Mouse (Mus musculus) heart, adult 11 months (tissue): ENCODE results near the gene Rab13.

Experiments used
- DNase-seq: peaks from one replicate; pipeline ENCODE4 v3.0.0; 2022

Rab13 gene

GRCm38 (mm10) chr3:90263121-90263771 is 49.8 kb downstream of the Rab13 start:
- peak; percentile 91 for DNase-seq

- no peak for DNase-seq
Measured at GRCm38 (mm10) chr3:90264687-90265033, 51.2 kb downstream of the Rab13 start.

DNA sequence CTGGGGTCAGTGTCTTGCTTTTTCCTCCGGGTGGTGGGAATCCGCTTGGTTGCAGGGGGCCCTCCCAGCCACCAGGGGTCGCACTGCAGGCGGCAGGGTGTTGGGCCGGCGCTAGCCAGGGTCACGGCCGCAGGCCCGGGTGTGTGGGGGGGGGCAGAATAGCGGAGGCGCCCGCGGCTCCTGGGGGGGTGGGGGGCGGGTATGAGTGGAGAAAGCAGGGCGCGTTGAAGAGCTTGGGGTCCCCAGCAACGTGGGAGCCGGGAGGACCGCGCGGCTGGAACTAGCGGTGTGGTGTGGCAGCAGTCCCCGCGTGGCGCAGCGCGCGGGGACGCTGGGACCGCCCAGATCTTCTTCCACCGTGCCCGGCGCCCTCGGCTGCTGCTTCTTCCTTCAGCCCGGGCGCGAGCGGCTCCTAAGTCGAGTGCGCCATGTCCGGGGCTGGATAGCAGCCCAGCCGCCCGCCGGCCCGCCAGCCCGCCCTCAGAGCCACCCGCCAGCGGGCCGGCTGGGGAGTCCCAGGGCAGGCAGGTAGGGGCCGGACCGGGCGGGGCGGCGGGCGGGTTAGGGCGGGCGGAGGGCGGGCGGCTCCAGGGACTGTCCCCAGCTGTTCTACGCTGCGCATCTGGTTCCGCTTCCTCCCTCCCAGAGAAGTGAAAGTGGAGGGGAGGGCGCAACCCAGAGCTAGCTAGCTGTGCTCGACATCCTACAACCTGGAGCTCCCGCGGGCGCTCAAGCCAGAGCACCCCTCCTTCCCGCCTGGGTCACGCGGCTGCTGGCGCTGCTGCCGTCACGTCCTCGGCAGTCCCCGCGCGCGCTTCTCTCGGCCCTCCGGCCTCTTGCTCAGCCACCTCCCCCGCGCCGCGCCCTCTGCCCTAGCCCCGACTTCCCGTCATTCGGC is 51.8 kb downstream of the Rab13 start, which contains the start of gene Dennd4b:
Dennd4b (plus strand) TSS at position 152 of the 898 bp plus-strand sequence.
- DNase-seq, result peak; percentile 100

DNA sequence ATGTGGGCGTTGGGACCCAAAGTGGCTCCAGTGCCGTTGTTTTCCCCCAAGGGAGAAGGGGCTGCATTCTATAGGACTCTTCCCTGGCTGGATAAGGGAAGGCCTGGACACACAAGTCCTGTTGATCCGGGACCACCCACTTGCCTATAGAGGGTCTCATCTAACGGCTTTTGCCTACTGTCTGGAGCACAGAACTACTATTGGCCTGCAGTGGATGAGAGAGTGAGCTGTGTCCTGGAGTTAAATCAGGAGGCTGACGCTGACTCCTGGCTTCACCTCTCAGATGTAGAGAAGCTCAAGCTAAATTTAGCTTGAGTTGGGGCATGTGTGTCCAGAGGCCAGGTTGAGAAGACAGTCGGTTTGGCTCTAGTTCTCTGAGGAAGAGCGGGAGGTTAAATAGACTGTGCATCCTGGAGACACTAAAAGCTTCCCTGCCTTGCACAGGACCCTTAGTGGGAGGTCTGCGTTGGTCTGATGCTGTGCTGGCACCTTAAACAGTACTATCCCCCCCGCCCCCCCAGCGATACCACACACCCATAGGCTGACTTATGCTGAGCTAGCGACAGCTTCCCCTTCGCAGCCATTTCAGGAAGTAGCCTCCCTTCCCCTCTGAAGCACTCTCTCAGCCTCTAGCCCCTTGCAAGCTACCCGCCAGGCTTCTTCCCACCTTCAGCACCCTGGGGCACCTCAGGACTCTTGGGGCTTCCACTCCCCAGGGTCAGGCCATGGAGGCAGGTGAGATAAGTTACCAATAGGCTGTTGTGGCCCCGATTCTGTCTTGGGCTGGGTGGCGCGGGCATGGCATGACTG is 52.6 kb downstream of the Rab13 start:
- DNase-seq, result peak; percentile 97

DNA sequence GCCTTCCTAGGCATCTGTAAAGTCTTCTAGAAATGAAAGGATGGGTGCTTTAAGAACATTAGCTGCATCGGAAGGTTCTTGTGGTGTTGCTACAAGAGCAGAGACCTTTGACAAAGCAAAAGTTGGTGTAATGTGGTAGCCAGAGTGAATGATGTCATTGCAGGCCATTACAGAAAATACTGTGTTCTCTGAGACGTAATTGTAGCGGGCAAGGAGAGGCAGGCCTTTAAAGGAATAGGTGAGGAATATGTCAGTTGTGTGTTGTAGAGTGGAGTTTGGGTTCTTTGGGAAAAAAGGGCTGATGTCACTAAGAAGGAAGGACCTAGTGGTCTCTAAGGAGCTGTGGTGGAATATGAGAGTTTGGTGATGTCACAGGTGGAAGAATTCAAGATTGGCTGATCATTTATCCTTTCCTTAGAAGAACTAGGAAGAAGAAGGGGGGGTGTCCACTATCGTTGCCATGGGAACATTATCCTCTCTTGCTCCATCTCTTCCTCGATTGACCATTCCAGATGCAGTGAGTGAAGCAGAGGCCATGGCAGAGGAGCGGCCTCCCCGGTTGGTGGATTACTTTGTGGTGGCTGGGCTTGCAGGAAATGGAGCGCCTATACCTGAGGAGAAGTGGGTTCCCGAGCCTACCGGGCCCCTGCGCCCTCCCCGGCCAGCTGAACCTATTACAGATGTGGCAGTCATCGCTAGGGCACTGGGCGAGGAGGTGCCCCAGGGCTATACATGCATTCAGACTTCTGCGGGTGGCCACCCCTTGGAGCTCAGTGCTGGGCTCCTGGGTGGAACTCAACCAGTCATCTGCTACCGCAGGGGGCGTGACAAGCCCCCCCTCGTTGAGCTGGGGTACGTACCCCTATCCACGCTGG is 53.6 kb downstream of the Rab13 start:
- peak; percentile 95 for DNase-seq

GRCm38 (mm10) chr3:90268190-90268589 is 54.7 kb downstream of the Rab13 start:
- DNase-seq, result peak; percentile 93

DNA sequence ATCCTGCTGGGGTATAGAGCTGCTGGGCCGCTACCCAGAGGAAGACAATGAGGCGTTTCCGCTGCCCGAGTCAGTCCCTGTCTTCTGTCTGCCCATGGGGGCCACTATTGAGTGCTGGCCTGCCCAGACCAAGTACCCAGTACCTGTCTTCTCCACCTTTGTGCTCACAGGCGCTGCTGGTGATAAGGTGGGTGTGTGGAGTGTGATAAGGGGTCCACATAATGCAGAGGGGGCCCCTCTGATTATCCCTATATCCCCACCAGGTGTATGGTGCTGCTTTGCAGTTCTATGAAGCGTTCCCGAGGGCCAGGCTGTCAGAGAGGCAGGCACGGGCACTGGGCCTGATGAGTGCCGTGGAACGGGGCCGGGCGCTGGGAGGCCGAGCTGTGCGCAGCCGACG is 55.5 kb downstream of the Rab13 start:
- DNase-seq, result peak; percentile 91

DNA sequence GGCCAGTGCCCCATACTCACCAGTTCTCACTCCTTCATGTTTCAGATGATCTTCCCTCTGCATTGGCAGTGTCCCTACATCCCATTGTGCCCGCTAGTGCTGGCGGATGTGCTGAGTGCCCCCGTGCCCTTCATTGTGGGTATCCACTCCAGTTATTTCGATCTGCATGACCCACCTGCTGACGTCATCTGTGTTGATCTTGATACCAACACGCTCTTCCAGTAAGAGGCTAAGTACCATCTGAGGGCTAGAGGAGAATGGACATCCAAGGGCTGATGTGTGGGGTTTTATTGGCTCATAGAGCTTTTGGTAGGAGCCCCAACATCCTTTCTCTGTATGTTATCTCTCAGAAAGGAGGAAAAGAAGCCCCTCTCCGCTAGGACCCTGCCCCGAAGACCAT is 57.3 kb downstream of the Rab13 start:
- DNase-seq, result peak; percentile 77

GRCm38 (mm10) chr3:90272170-90272569 is 58.7 kb downstream of the Rab13 start:
- no peak for DNase-seq

DNA sequence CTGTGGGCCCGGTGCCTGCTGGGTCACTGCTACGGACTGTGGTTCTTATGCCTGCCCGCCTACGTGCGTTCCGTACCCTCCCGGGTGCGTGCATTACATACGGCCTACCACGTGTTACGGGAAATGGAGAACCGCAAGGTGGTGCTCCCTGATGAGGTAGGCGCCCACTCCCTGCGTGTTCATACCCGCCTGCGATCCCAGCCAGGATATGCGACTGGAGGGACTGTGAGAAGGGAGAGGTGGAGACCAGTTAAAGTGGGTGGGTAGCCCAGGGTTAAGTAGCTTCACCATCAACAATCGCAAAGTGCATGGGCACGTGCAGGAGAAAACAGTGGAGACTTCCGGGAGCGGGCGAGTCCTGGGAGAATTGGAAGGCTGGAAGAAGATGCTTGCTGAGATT is 60.4 kb downstream of the Rab13 start:
- DNase-seq, result peak; percentile 91

DNA sequence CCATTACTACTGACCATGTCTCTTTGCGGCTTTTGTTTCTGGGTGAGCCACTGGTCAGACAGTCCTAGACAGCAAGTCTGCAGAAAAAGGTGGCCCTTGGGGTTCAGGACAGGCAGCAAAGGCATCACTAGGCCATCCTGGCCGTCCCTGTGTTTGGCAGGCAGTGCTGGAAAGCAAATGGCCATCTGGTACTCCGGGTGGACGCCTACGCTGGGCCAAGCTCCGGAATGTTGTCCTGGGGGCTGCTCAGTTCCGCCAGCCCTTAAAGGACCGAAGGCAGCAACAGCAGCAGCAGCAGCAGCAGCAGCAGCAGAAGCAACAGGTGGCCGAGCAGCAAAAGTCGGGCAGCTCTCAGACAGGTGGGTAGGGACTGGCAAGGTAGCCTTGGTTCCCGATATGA is 61.8 kb downstream of the Rab13 start:
- no peak for DNase-seq
